Mouse (Mus musculus) heart, adult 11 months (tissue): ENCODE measurements around the gene Phf13.
"Not testable (repeated sequence)": the region's sequence is repeated elsewhere in the genome, so short reads cannot be mapped to it uniquely, and the experiment has no call there.

ENCODE experiments used
- DNase-seq: peaks from one replicate; pipeline ENCODE4 v3.0.0; 2022

Gene Phf13

DNA sequence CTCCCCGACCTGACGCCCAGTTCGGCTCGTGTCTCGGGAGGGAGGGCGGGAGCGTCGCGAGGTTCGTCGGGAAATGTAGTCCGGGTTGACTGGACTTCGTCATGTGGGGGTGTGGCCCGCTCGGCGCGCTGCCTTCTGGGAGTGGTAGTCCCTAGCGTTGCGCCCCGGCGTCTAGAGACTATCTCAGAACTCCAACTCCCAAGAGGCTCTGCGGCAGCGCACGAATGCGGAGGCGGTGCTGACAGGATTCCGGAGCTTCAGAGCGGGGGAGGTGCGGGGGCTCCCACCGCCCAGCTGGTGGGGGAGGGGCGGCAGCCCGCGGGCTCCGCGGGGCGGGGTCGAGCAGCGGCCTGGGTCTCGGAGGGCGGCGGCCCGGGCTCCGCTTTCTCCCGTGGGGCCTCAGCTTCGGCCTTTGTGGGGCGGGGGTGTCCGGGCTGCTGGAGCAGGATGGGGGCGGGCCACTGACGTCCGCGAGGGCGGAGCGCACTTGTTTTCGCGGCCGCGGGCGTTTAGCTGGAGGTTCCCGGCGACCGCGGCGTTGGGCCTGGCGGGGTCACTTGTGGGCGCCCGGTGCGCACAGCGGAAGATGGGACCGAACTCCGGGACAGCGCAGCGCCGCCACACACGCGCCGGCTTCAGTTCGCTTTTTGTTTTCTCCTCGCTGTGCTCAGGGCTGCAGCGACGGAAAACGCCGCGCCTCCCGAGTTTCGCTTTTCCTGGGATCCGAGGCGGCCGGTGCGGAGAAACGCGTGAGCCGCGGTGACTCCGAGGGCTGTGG is at the start of gene Phf13:
TSS of gene Phf13 (minus strand) at position 86 of the 778 bp plus-strand sequence.
- peak; percentile 100 for DNase-seq

DNA sequence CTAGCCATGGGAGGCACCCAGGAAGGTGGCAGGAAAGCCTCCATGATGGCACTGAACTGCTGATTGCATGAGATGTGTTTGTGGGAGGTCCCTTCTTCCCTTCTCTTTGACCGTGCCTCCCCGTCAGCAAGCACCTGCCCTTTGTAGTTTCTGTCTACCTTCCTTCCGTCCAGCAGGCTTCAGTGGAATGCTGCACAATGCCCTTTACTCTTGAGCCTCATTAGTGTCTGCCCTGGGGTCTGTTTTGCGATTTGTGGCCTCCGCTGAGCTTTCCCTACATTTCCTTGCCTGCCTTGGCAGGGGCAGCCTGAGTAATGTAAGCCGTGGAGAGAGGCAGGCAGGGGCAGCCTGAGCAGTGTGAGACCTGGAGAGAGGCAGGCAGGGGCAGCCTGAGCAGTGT is 48.6 kb upstream of the Phf13 start:
- DNase-seq = no peak

DNA sequence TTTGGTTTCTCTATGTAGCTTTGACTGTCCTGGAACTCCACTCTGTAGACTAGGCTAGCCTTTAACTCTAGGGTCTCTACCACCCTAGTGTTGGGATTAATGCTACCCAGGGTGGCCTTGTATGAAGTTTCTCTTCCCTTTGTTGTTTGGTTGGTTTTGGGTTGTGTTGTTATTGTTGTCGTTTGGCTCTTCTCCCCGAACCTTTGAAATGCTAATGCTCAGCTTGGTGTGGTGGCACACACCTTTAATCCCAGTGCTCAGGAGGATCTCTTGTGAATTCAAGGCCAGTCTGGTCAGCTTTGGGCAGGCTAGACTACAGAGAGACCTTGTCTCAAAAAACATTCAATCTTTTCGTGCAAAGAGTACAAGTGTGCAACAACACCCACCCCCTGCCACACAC is 47.1 kb upstream of the Phf13 start:
- DNase-seq = no peak

DNA sequence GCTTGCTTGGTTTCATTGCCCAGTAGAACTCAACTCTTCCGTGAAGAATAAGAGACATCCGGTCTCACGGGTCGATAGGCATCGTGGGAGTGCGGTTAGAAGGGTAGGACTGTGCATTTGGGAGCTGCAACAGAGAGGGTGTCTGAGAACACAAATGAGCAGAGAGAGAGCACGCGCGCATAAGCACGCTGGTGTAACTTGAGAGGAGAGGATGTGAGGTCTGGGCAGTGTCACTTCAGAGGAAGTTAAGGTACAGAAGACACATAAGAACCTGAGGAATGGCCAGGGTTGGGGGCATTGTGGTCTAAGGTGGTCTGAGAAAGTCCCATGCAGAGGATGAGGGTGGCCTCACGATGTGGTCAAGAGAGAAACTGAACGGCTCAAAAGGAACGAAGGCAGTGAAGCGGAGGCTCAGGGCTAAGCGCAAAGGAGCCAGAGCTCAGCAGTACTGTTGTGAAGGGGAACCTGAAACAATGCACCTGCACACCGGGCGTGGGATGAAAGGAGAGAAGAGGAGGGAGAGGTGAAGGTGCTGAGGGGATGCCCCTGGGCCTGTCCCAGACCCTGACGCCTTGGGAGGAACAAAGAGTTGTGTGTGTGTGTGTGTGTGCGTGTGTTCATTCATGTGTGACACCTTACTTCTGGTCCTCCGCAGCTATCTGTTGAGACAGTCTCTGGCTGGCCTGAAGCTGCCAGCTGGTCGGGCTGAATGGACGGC is 46.0 kb upstream of the Phf13 start:
- DNase-seq = no peak

DNA sequence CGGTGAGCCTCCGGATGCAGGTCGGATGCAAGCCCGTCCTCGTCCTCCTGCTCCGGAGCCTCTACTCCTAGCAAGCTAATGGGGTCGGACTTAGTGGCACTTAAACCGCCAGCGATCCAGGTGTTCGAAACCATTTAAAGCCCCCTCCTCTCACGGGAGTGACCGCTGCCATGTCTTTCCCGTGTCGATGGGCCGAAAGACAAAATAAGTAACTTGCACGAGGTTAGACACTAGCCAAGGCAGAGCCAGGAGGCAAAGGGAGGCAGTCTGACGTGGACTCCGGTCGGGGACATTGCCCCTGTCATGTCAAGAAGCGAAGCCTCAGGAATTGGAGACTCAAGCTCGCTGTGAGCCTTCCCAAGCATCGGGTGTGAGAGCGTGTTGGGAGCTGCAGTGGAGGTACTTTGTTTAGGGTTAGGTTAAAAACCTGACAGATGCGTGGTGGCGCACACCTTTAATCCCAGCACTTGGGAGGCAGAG is 43.8 kb upstream of the Phf13 start:
- DNase-seq = peak; percentile 94

DNA sequence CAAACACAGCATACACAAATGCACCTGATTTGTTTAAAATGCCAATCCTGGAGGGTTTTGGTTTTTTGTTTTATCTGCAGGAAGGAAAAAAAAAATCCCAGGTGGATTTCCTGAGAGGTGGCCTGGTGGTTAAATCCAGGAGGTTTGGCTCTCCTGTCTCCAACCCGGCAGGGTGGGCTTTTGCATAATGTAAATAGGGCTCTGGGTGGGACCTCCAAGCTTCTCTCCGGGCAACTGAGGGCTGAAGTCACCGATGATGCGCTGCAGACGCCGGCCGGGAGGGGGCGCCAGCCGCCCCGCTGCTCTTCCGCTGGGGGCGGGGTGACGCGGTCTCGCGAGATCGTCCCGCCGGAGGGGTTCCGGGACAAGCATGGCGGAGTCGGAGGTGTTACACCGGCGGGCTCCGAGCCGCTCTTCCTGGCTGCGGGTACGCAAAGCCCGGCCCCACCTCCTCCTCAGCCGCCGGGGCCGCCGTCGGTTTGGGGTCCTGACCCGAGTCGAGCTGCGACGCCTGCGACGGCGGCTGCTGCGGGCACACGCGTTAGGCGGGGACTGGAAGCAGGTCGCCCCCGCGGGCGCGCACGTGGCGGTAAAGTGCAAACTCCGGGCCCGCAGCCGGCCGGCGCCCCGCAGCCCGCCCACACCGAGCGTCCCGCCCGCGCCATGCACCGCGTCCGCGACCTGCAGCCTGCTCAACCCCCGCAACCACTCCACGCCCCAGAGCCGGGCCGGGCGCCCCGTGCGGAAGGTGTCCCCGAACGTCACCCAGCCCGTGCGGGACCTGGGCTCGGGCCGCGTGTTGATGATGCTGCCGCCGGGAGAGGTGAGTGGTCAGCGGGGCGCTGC is 43.1 kb upstream of the Phf13 start, which contains the start of gene Nol9:
TSS of gene Nol9 (plus strand) at position 337 of the 846 bp plus-strand sequence.
- DNase-seq = peak; percentile 99

DNA sequence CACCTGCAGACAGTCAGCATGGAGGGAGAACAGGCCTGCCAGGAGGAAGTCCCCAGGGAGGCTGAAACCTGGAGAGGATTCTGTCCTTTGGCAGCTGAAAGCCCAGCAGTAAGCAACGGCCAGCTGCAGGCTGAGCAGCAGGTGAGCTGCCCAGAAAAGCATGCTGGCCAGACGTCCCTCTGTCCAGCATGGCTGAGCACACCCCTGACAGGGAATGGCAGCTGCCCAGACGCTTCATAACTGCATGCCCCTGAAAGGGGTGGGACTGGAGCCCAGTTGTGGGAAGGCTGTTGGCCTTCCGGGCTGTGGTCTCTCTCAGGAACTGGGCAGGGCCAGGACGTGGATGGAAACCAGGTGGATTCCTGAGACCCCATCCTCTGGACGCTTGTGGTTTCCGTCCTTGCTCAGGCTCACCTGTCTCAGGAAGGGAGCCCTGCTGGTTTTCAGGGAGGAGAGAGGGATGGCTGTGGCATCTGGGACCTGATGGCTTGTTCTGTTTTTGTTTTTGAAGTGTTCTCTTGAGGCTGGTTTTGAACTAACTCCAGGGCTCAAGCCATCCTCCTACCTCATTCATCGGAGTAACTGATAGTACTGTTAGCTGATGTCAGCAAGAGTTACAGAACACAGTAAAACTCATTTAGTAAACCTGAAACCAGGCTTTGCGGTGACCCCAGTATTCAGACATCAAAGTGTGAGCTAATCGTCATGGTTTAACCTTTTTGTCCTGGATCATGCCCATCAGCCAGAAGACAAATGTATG is 42.3 kb upstream of the Phf13 start, which contains the start of gene Tas1r1:
TSS of gene Tas1r1 (minus strand) at position 344 of the 760 bp plus-strand sequence.
- no peak for DNase-seq

DNA sequence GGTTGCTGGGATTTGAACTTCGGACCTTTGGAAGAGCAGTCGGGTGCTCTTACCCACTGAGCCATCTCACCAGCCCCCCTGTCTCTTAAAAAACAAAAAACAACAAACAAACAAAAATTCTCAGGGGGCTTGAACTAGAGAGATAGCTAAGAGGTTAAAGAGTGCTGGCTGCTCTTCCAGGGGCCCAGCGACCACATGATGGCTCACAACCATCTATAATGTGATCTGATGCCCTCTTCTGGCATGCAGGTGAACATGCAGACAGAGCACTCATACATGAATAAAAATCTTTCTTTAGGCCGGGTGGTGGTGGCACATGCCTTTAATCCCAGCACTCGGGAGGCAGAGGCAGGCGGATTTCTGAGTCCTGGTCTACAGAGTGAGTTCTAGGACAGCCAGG is 40.4 kb upstream of the Phf13 start:
- not testable (repeated sequence) for DNase-seq

DNA sequence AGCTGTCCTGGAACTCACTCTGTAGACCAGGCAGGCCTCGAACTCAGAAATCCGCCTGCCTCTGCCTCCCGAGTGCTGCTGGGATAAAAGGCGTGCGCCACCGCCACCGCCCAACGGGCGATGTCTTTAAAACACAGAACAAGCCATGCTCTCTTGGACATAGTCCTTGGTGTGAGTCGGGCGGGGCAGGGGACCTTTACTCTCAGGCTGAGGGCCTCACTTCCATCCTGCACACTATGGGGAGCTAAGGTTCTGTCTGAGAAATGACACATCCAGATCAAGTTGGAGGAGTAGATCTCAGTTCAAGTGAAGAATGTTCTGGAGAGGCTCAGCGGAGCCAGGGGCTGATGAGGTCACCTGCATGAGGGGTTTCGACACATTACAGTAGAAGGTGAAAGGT is 36.9 kb upstream of the Phf13 start:
- no peak for DNase-seq

DNA sequence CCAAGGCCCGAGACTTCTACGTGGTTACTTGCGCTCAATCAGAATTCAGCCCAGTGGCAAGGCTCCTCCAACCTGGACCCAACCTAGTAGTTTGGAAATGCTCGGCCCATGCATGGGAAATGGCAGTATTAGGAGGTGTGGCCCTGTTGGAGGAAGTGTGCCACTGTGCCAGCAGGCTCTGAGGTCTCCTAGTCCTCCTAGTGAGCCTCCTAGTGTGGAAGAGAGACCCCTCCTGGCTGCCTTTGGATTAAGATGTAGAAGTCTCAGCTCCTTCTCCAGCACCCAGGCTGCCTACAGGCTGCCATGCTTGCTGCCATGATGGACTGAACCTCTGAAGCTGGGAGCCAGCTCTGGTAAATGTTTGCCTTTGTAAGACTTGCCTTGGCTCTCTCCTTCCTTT is 33.9 kb upstream of the Phf13 start:
- DNase-seq = no peak

DNA sequence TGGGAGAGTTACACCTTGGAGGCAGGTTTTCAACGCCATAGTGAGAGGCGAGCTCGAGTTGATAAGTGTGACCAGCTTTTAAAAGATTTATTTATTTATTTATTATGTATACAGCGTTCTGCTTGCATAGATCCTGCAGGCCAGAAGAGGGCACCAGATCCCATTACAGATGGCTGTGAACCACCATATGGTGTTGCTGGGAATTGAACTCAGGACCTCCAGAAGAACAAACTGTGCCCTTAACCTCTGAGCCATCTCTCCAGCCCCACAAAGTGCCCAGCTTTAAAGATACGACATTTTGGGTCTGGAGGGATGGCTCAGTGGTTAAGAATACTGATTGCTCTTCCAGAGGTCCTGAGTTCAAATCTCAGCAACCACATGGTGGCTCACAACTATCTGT is 33.0 kb upstream of the Phf13 start:
- no peak for DNase-seq

DNA sequence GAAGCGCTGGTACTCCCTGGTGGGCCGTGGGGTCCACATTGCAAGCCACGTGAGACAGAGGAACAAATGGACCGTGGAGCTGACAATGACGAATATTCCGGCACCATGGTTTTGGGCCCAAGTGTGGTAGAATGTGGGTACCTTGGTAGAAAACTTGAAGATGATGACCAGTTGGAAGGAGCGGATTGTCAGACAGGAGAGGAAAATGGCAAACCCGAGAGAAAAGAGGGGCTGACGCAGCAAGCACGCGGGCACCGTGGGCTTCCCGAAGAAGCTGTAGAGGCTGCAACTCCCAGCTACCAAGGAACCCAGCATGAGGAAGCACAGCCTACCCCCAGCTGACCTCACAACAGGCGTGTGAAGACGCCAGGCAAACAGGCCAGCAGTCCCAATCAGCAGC is 32.4 kb upstream of the Phf13 start:
- no peak for DNase-seq

DNA sequence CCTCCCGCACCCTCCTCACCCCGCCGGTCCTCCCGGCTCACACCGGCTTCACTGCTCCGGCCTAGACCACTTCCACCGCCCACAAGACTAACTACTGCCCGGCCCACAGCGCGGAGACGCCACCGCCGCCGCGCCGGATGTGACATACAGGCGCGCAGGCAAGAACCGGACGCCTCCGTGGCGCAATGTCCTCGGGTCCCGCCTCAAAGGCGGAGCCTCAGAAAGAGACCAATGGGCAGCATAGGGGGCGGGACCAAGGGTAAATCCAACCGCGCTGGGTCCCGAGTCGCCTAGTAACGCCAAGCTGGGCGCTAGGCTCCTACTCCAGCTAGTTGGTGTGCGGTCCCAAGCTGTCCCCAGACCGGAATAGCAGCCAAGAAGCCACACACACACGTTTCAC is 31.5 kb upstream of the Phf13 start, which contains the start of gene Zbtb48:
TSS of gene Zbtb48 (minus strand) at position 148 of the 400 bp plus-strand sequence.
- DNase-seq = peak; percentile 100

DNA sequence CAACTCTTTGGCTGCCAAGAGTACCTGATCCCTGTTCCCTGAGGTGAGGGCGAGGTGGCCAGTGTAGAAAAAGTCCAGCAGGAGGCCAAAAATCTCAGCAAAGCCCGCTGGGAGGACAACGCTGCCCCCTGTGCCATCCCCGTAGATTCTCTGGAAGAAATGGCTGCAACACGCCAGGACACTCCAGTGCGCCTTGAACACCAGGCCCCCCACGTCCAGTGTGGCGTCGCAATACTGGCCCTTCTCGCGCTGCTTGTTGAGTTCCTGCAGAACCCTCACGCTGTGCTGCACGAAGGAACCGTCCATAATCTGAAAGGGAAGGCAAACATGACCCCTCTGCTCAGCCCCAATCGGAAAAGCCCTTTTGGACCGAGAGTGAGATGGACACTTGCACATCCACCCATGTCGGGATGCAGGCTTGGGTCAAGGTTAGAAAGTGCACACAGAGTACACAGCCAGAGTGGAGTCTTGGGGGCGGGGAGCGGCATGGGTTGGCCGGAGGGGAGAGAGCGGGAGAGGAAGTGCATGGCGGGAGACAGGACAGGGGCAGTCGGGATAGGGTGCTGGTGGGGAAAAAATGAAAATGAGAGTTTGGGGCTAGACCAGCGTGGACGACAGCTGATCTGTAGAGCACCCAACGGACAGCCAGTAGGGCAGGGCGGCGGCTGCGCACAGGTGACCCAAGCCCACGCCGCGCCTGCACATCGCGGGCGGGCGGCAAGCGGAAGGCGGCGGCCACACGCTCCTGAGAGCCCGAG is 30.9 kb upstream of the Phf13 start:
- DNase-seq = peak; percentile 95

DNA sequence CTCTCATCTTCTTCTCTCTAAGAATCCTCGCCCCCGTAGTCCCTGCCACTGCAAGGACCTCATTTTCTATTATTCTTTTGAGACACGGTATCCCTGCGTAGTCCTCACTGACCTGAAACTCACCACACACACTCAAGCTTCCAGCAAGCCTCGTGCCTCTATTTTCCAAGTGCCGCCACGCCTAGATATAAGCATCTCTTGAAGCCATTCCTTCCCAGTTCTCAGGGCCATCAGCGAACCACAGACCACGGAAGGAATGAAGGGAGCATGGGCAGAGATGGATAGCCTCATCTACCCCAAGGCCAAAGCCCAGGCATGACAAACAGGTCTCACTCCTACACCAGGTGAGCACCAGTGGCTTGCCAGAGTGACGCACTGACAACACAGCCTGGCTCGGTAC is 28.5 kb upstream of the Phf13 start:
- no peak for DNase-seq

DNA sequence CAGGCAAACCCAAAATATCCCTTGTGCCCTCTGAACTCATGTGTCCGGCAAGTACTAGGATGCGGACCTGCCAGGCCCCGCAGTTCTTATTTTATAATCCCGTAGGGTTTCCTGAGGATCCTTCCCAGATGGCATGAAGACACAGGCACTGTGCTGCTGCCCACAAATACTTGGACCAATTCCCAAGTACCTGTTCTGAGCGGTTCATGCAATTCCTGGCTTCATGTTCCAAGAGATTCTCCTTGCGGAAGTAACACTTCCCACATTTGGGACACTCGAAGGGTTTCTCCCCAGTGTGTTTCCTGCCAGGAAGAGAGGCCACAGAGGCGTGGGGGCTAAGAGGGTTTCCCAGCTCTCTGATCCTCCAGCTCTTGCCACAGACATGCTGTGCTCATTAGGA is 26.4 kb upstream of the Phf13 start:
- DNase-seq = no peak

DNA sequence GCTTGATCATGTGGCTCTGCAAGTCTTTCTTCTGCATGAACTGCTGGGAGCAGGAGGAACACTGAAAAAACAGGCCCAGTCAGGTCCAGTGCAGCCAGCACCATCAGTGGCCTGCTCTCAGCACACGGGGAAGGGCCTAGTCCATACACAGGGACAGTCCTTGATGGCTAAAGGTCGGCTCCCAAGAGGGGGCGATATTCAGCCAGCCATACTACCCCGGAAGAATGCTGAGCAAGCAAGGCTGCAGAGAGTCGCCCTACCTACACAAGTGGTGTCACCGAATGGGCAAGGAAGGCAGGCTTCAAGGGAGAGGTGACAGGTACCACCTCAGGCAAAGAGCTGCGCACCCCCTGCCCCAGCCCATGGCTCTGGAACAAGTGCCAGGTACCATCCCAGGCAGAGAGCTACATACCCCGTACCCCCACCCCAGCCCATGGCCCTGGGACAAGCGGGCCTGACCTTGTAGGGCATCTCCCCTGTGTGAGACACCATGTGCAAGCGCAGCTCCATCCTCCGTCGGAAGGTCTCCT is 25.6 kb upstream of the Phf13 start:
- DNase-seq = peak; percentile 90

DNA sequence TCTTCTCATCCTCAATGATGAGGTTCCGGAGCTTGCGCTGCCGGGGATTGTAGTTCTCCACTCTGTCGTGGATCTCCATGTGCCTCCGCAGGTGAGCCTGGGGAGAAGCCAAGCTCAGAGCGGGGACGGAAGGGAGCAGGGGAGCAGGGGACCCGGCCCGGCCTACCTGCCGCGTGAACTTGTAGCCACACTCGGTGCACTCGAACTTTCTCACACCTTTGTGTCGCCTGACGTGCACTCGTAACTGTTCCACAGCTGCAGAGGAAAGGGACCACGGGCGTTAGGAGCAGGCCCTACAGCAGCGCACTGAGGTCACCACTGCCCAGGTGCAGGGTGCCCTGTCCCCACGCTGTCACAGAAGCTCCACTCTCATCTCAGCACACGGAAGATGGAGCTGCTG is 24.0 kb upstream of the Phf13 start:
- DNase-seq = peak; percentile 89

DNA sequence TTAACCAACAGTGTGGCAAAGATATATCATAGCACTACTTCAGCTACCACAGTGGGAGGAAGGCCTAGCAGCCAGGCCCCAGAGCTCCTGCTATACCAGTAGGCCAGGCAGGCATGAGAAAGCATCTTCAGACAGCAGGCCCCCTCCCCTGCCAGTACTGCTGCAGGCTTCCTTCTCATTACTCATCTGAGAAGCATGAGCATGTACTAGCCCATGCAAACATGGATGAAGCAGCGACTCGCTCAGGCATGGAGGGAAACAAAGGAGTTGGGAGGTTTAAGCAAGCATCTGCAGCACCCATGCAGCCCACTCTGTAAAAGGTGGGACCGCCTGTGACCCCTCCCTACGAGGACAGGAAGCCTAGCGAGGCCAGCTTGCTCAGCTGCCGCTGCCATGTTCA is 23.0 kb upstream of the Phf13 start:
- DNase-seq = peak; percentile 88

DNA sequence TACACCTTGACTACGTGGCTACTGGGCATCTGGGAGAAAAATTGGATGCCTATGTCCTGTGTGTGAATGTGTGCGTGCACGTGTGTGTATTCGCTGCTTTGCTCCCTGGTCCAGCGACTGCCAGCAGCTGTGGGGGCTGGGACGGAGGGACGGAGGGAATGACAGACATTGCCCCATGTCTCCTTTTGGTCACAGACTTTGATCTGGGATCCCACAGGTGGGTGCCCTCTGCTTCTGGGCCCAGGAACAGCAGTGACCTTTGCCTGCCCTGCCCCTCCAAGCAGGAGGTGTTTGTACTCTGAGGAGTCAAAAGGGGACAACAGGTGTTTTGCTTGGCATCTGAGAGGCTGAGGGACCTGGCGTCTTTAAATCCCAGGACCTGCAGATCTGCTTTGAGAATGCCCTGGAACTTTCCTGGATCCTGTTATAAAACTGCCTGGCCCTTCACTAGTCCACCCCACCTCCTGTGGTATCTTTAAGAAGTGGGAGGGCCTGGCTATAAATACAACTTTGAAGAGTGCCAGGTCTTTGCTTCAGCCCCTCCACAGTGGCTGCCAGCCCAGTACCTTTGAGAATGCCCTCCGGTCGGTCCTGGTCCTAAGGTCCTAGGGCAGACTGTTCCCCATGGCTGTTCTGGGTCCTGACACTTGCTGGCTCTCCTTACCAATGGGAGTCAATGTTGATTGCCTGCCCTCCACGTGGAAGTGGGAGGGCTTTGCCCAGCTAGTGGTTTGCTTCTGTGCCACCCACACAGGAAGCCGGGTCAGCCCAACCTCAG is 17.2 kb upstream of the Phf13 start:
- DNase-seq = peak; percentile 98
